Mouse (Mus musculus) adrenal gland, postnatal 0 days (tissue): ENCODE data around the gene Rubcnl. TPM values are rescaled to one million over a fixed set of nuclear protein-coding genes. Genes with fewer than 3 reads are reported as not detected.

Experiments
- polyA plus RNA-seq: library from polyadenylated mRNA; unstranded; fragments of >200 nt; fragmentation: Nextera tagmentation; extraction: Ambion mirVana; gene quantifications from 2 replicates; pipeline ENCODE4 v1.2.1, GENCODE M21; 2015

The Rubcnl gene
- polyA plus RNA-seq: 0.11 and 0.81 TPM in 2 replicates

GRCm38 (mm10) chr14:75015856-75016714 is at the start of gene Rubcnl:
TSS of gene Rubcnl (plus strand) at chr14:75016027.

Other genes starting within 250 kb of the Rubcnl start
- gene Lrch1, start 68.2 kb upstream of the Rubcnl start, polyA plus RNA-seq: 6.9 and 9.7 TPM in 2 replicates
- gene Lrrc63, start 114.9 kb downstream of the Rubcnl start, polyA plus RNA-seq: not detected in 2 replicates
- 18.4 and 18.9 TPM in 2 replicates for gene Lcp1, start 115.1 kb downstream of the Rubcnl start, polyA plus RNA-seq
- gene Cpb2, start 226.3 kb downstream of the Rubcnl start, polyA plus RNA-seq: 9.9 and 12.2 TPM in 2 replicates